Mouse (Mus musculus): ENCODE data around the gene Kidins220. TPM values are rescaled to one million over a fixed set of nuclear protein-coding genes. Genes with fewer than 3 reads are reported as not detected.

Kidins220 gene
- polyA plus RNA-seq, 1 experiment from 2014 or later, result 180 TPM

GRCm38 (mm10) chr12:25012555-25013540, 38.1 kb downstream of the Kidins220 start:
- H3K27ac ChIP-seq, result no peak overlapping the region
- 92% methylated on average over 13 of the region's 13 CpGs for WGBS
- H3K27me3 ChIP-seq (replicated peaks), result no peaks in the 10 kb centered on the region
- no peak for ATAC-seq (replicated peaks)
- H3K36me3 ChIP-seq (replicated peaks), result peaks cover 85% of the 10 kb centered on the region
- H3K4me2 ChIP-seq, result no peak overlapping the region
- no peak overlapping the region for H3K4me3 ChIP-seq
- H3K9ac ChIP-seq, result no peak overlapping the region
- H3K4me1 ChIP-seq, result no peaks in the 10 kb centered on the region
- no peaks in the 10 kb centered on the region for H3K9me3 ChIP-seq

GRCm38 (mm10) chr12:25014307-25014927, 39.7 kb downstream of the Kidins220 start:
- Histone ChIP-seq H3K4me3 (no peak overlapping the region), H3K9ac (no peak overlapping the region), H3K4me1 (no peaks in the 10 kb centered on the region), H3K9me3 (no peaks in the 10 kb centered on the region), H3K36me3 (replicated peaks) (peaks cover 81% of the 10 kb centered on the region), H3K27me3 (replicated peaks) (no peaks in the 10 kb centered on the region), H3K27ac (no peak overlapping the region), H3K4me2 (no peak overlapping the region)
- WGBS, result 97% methylated on average over 5 of the region's 5 CpGs
- no peak for ATAC-seq (replicated peaks)

GRCm38 (mm10) chr12:25014938-25015337, 40.2 kb downstream of the Kidins220 start:
- no peaks in the 10 kb centered on the region for H3K27me3 ChIP-seq (replicated peaks)
- no peak overlapping the region for H3K9ac ChIP-seq
- no peak overlapping the region for H3K4me2 ChIP-seq
- H3K9me3 ChIP-seq, result no peaks in the 10 kb centered on the region
- no peak overlapping the region for H3K27ac ChIP-seq
- no peak overlapping the region for H3K4me3 ChIP-seq
- no peak for ATAC-seq (replicated peaks)
- WGBS, result 91% methylated on average over 7 of the region's 7 CpGs
- no peaks in the 10 kb centered on the region for H3K4me1 ChIP-seq
- peaks cover 79% of the 10 kb centered on the region for H3K36me3 ChIP-seq (replicated peaks)

GRCm38 (mm10) chr12:25016995-25017394, 42.3 kb downstream of the Kidins220 start:
- WGBS, result 89% methylated on average over 4 of the region's 4 CpGs

GRCm38 (mm10) chr12:25021057-25021456, 46.3 kb downstream of the Kidins220 start:
- Histone ChIP-seq H3K9ac (no peak overlapping the region), H3K27ac (0 out of 2 replicates have a peak overlapping the region, but pooled peaks have one; percentile 1), H3K36me3 (replicated peaks) (peaks cover 38% of the 10 kb centered on the region), H3K9me3 (no peaks in the 10 kb centered on the region), H3K4me1 (no peaks in the 10 kb centered on the region), H3K27me3 (replicated peaks) (no peaks in the 10 kb centered on the region), H3K4me2 (no peak overlapping the region), H3K4me3 (no peak overlapping the region)
- no peak for ATAC-seq (replicated peaks)
- 88% methylated on average over 5 of the region's 5 CpGs for WGBS

More at GRCm38 (mm10) chr12:25016995-25017394, 42.3 kb downstream of the Kidins220 start:
- no peaks in the 10 kb centered on the region for H3K4me1 ChIP-seq
- no peak overlapping the region for H3K4me2 ChIP-seq
- H3K4me3 ChIP-seq, result no peak overlapping the region
- H3K9ac ChIP-seq, result no peak overlapping the region
- no peak overlapping the region for H3K27ac ChIP-seq
- no peaks in the 10 kb centered on the region for H3K27me3 ChIP-seq (replicated peaks)
- ATAC-seq (replicated peaks), result no peak
- no peaks in the 10 kb centered on the region for H3K9me3 ChIP-seq
- H3K36me3 ChIP-seq (replicated peaks), result peaks cover 65% of the 10 kb centered on the region

- Histone ChIP-seq H3K9ac (no peak overlapping the region), H3K36me3 (replicated peaks) (peaks cover 14% of the 10 kb centered on the region), H3K9me3 (no peaks in the 10 kb centered on the region), H3K4me2 (no peak overlapping the region), H3K27me3 (replicated peaks) (no peaks in the 10 kb centered on the region), H3K4me1 (no peaks in the 10 kb centered on the region), H3K4me3 (no peak overlapping the region), H3K27ac (no peak overlapping the region)
- 63% methylated on average over 9 of the region's 9 CpGs for WGBS
- ATAC-seq (replicated peaks), result no peak
These were observed 50.3 kb downstream of the Kidins220 start for GRCm38 (mm10) chr12:25024862-25025545.

GRCm38 (mm10) chr12:25026308-25026707, 51.6 kb downstream of the Kidins220 start:
- WGBS, result 84% methylated on average over 7 of the region's 7 CpGs
- H3K27me3 ChIP-seq (replicated peaks), result no peaks in the 10 kb centered on the region
- no peak overlapping the region for H3K4me3 ChIP-seq
- no peak overlapping the region for H3K4me2 ChIP-seq
- no peak for ATAC-seq (replicated peaks)
- no peak overlapping the region for H3K27ac ChIP-seq
- H3K9me3 ChIP-seq, result no peaks in the 10 kb centered on the region
- H3K9ac ChIP-seq, result no peak overlapping the region
- H3K4me1 ChIP-seq, result no peaks in the 10 kb centered on the region
- peaks cover 9% of the 10 kb centered on the region; the same call in 1 of the 2 replicates for H3K36me3 ChIP-seq (replicated peaks)

- no peak overlapping the region for H3K27ac ChIP-seq
- peak; percentile 35; the same call in 1 of the 2 replicates for ATAC-seq (replicated peaks)
- no peak overlapping the region for H3K4me2 ChIP-seq
- no peaks in the 10 kb centered on the region for H3K9me3 ChIP-seq
- H3K27me3 ChIP-seq (replicated peaks), result no peaks in the 10 kb centered on the region
- H3K4me1 ChIP-seq, result no peaks in the 10 kb centered on the region
- H3K9ac ChIP-seq, result no peak overlapping the region
- H3K36me3 ChIP-seq (replicated peaks), result peaks cover 9% of the 10 kb centered on the region; the same call in 1 of the 2 replicates
- WGBS, result 23% methylated on average over 2 of the region's 2 CpGs
- no peak overlapping the region for H3K4me3 ChIP-seq
These were observed 52.7 kb downstream of the Kidins220 start for GRCm38 (mm10) chr12:25027416-25027815.

- WGBS, result 12% methylated on average over 9 of the region's 9 CpGs
- H3K4me2 ChIP-seq, result peak overlapping the region; percentile 6; the same call in 1 of the 2 replicates
- no peak overlapping the region for H3K9ac ChIP-seq
- peak overlapping the region; percentile 59 for H3K27ac ChIP-seq
- H3K36me3 ChIP-seq (replicated peaks), result peaks cover 12% of the 10 kb centered on the region
- 0 out of 2 replicates have a peak, but pooled peaks have one; percentile 57 for ATAC-seq (replicated peaks)
- H3K9me3 ChIP-seq, result no peaks in the 10 kb centered on the region
- H3K4me3 ChIP-seq, result no peak overlapping the region
- H3K4me1 ChIP-seq, result peaks cover 26% of the 10 kb centered on the region
- no peaks in the 10 kb centered on the region for H3K27me3 ChIP-seq (replicated peaks)
These were observed 59.1 kb downstream of the Kidins220 start for GRCm38 (mm10) chr12:25033662-25034337.

- ATAC-seq (replicated peaks), result peak; percentile 44; the same call in 1 of the 2 replicates
- Histone ChIP-seq H3K36me3 (replicated peaks) (peaks cover 12% of the 10 kb centered on the region), H3K9ac (no peak overlapping the region)
These were observed 59.7 kb downstream of the Kidins220 start for GRCm38 (mm10) chr12:25034338-25034953.

GRCm38 (mm10) chr12:25036024-25036423, 61.3 kb downstream of the Kidins220 start:
- WGBS, result 94% methylated on average over 3 of the region's 3 CpGs
- no peak overlapping the region for H3K4me3 ChIP-seq
- peaks cover 12% of the 10 kb centered on the region for H3K36me3 ChIP-seq (replicated peaks)
- H3K4me2 ChIP-seq, result no peak overlapping the region
- ATAC-seq (replicated peaks), result no peak
- H3K4me1 ChIP-seq, result peaks cover 26% of the 10 kb centered on the region
- no peaks in the 10 kb centered on the region for H3K9me3 ChIP-seq
- H3K27me3 ChIP-seq (replicated peaks), result no peaks in the 10 kb centered on the region
- no peak overlapping the region for H3K9ac ChIP-seq
- H3K27ac ChIP-seq, result no peak overlapping the region

More at GRCm38 (mm10) chr12:25034338-25034953, 59.7 kb downstream of the Kidins220 start:
- WGBS, result 31% methylated on average over 8 of the region's 8 CpGs
- peak overlapping the region; percentile 6; the same call in 1 of the 2 replicates for H3K4me2 ChIP-seq
- peaks cover 26% of the 10 kb centered on the region for H3K4me1 ChIP-seq
- H3K4me3 ChIP-seq, result no peak overlapping the region
- H3K27me3 ChIP-seq (replicated peaks), result no peaks in the 10 kb centered on the region
- no peaks in the 10 kb centered on the region for H3K9me3 ChIP-seq
- H3K27ac ChIP-seq, result peak overlapping the region; percentile 59

All from midbrain, embryonic 15.5 days (tissue).